Mouse (Mus musculus) lung, embryonic 16.5 days (tissue): ENCODE data around the gene Sgms1. TPM values are rescaled to one million over a fixed set of nuclear protein-coding genes. Genes with fewer than 3 reads are reported as not detected.

Experiments used
- ATAC-seq: fragments of 200-750 bp; cut with Nextera tagmentation; 2 replicates; pipeline ENCODE4 v1.8.0; 2017; ENCODE audit warnings: low read depth, mild to moderate bottlenecking, moderate library complexity
- H3K27ac ChIP-seq: fragments of 300-500 bp; sonication (generic); 2 replicates; pipeline ENCODE4 v1.5.1; 2014; ENCODE audit warnings: mild to moderate bottlenecking, control low read depth, low read length
- H3K27me3 ChIP-seq: fragments of 300-500 bp; sonication (generic); 2 replicates; pipeline ENCODE4 v1.6.1; 2014; ENCODE audit warnings: low read depth, low read length, mixed read lengths; ENCODE audit not compliant: control insufficient read depth, insufficient read depth
- H3K36me3 ChIP-seq: fragments of 300-500 bp; sonication (generic); 2 replicates; pipeline ENCODE4 v1.6.1; 2014; ENCODE audit warnings: low read length; ENCODE audit not compliant: control insufficient read depth, insufficient read depth
- H3K4me1 ChIP-seq: fragments of 300-500 bp; sonication (generic); replicated peaks from 2 replicates; pipeline ENCODE4 v1.6.1; 2014; ENCODE audit warnings: low read length, mixed read lengths; ENCODE audit not compliant: control insufficient read depth, insufficient read depth
- H3K4me2 ChIP-seq: fragments of 300-500 bp; sonication (generic); 2 replicates; pipeline ENCODE4 v1.6.1; 2014; ENCODE audit warnings: low read depth, low read length, control low read depth
- H3K4me3 ChIP-seq: fragments of 300-500 bp; sonication (generic); 2 replicates; pipeline ENCODE4 v1.5.1; 2014; ENCODE audit warnings: mild to moderate bottlenecking, low read length, control low read depth
- H3K9ac ChIP-seq: fragments of 300-500 bp; sonication (generic); 2 replicates; pipeline ENCODE4 v1.6.1; 2014; ENCODE audit warnings: low read length, control low read depth
- H3K9me3 ChIP-seq: fragments of 300-500 bp; sonication (generic); 2 replicates; pipeline ENCODE4 v1.6.1; 2016; ENCODE audit warnings: low read length; ENCODE audit not compliant: control insufficient read depth
- whole genome bisulfite sequencing: fragments of 180-500 bp; shearing (Covaris S2); extraction: QIAGEN DNeasy Blood & Tissue Kit; methylation state at CpG from one replicate; pipeline ENCODE4 v1.1.7; 2014; 5-methylcytosine and 5-hydroxymethylcytosine counted together
- polyA plus RNA-seq: library from polyadenylated mRNA; unstranded; fragments of >200 nt; fragmentation: Nextera tagmentation; extraction: Ambion mirVana; gene quantifications from 2 replicates; pipeline ENCODE4 v1.2.1, GENCODE M21; 2015

The Sgms1 gene
- polyA plus RNA-seq, 1 experiment from 2014 or later: 63.3 TPM

- Histone ChIP-seq H3K36me3 (no peaks in the 10 kb centered on the region), H3K27me3 (no peaks in the 10 kb centered on the region), H3K4me2 (no peak overlapping the region), H3K4me1 (0 out of 2 replicates have a peak, but pooled peaks cover 3% of the 10 kb centered on the region), H3K27ac (no peak overlapping the region), H3K9ac (no peak overlapping the region), H3K4me3 (no peak overlapping the region), H3K9me3 (no peaks in the 10 kb centered on the region)
- ATAC-seq: no peak
- 85% methylated on average over 5 of the region's 5 CpGs for WGBS
Measured at GRCm38 (mm10) chr19:32230301-32230700, 159.2 kb downstream of the Sgms1 start.

GRCm38 (mm10) chr19:32229776-32230175, 159.7 kb downstream of the Sgms1 start:
- H3K27ac ChIP-seq: no peak overlapping the region
- H3K36me3 ChIP-seq: no peaks in the 10 kb centered on the region
- H3K9me3 ChIP-seq: no peaks in the 10 kb centered on the region
- ATAC-seq: no peak
- no peak overlapping the region for H3K4me2 ChIP-seq
- WGBS: 91% methylated on average over 5 of the region's 5 CpGs
- H3K4me3 ChIP-seq: no peak overlapping the region
- no peak overlapping the region for H3K9ac ChIP-seq
- H3K4me1 ChIP-seq: peaks cover 8% of the 10 kb centered on the region; the same call in 1 of the 2 replicates
- H3K27me3 ChIP-seq: no peaks in the 10 kb centered on the region

- no peaks in the 10 kb centered on the region for H3K27me3 ChIP-seq
- no peaks in the 10 kb centered on the region for H3K9me3 ChIP-seq
- no peak overlapping the region for H3K9ac ChIP-seq
- no peak for ATAC-seq
- H3K4me1 ChIP-seq: peaks cover 8% of the 10 kb centered on the region; the same call in 1 of the 2 replicates
- H3K36me3 ChIP-seq: 0 out of 2 replicates have a peak, but pooled peaks cover 2% of the 10 kb centered on the region
- H3K4me3 ChIP-seq: no peak overlapping the region
- WGBS: 85% methylated on average over 2 of the region's 2 CpGs
- no peak overlapping the region for H3K4me2 ChIP-seq
- H3K27ac ChIP-seq: no peak overlapping the region
Measured at GRCm38 (mm10) chr19:32227175-32227574, 162.3 kb downstream of the Sgms1 start.

GRCm38 (mm10) chr19:32225097-32225490, 164.4 kb downstream of the Sgms1 start:
- 0 out of 2 replicates have a peak, but pooled peaks cover 2% of the 10 kb centered on the region for H3K36me3 ChIP-seq
- no peak overlapping the region for H3K9ac ChIP-seq
- H3K4me2 ChIP-seq: no peak overlapping the region
- no peaks in the 10 kb centered on the region for H3K27me3 ChIP-seq
- H3K4me1 ChIP-seq: peaks cover 6% of the 10 kb centered on the region; the same call in 1 of the 2 replicates
- 63% methylated on average over 9 of the region's 9 CpGs for WGBS
- ATAC-seq: no peak
- no peaks in the 10 kb centered on the region for H3K9me3 ChIP-seq
- H3K4me3 ChIP-seq: no peak overlapping the region
- H3K27ac ChIP-seq: no peak overlapping the region

DNA sequence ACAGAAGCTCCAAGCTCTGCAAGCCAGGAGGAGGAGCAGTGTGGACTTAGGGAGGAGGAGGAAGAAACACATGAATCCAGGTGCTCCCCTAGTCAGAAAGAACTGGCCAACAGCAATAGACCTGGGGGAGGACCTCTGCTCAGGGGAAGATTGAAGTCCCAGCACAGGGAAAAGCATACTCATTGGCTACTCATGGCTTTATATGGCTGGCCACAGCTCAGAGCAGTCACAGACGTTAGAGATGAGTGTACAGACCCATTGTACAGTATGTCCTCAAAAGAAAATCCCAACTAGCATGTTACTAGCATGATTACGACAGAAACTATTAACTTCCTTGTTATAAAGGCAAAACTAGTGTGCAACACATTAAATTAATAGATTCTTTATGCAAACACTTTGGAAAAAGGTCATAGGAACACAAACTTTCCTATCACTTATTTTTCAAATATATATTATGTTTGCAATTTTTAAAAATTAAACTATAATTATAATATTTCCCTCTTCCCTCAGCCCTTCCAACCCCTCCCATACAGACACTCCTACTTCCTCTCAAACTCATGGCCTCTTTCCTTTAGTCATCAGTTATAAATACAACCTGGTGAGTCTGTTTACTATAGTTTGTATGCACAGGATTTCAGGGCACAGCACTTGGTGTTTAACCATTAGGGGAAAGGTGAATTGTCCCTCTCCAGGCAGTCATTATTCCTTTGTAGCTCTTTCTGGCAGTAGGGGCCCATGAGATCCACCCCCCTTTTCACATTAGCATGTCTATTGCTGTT, 165.0 kb downstream of the Sgms1 start:
- Histone ChIP-seq H3K4me3 (no peak overlapping the region), H3K27me3 (no peaks in the 10 kb centered on the region), H3K36me3 (0 out of 2 replicates have a peak, but pooled peaks cover 2% of the 10 kb centered on the region), H3K27ac (no peak overlapping the region), H3K9ac (no peak overlapping the region), H3K4me2 (no peak overlapping the region), H3K9me3 (no peaks in the 10 kb centered on the region), H3K4me1 (peaks cover 6% of the 10 kb centered on the region; the same call in 1 of the 2 replicates)
- 86% methylated on average over 2 of the region's 2 CpGs for WGBS
- peak; percentile 38; the same call in 1 of the 2 replicates for ATAC-seq

- Histone ChIP-seq H3K9ac (no peak overlapping the region), H3K4me1 (peaks cover 6% of the 10 kb centered on the region; the same call in 1 of the 2 replicates), H3K27me3 (no peaks in the 10 kb centered on the region), H3K27ac (no peak overlapping the region), H3K4me3 (no peak overlapping the region), H3K36me3 (0 out of 2 replicates have a peak, but pooled peaks cover 2% of the 10 kb centered on the region), H3K9me3 (no peaks in the 10 kb centered on the region), H3K4me2 (no peak overlapping the region)
- 73% methylated on average over 3 of the region's 3 CpGs for WGBS
- no peak for ATAC-seq
Measured at GRCm38 (mm10) chr19:32223751-32224174, 165.8 kb downstream of the Sgms1 start.

GRCm38 (mm10) chr19:32222083-32222482, 167.4 kb downstream of the Sgms1 start:
- H3K9me3 ChIP-seq: no peaks in the 10 kb centered on the region
- 0 out of 2 replicates have a peak, but pooled peaks cover 2% of the 10 kb centered on the region for H3K36me3 ChIP-seq
- no peak overlapping the region for H3K27ac ChIP-seq
- H3K4me1 ChIP-seq: peaks cover 6% of the 10 kb centered on the region; the same call in 1 of the 2 replicates
- H3K27me3 ChIP-seq: no peaks in the 10 kb centered on the region
- 92% methylated on average over 11 of the region's 11 CpGs for WGBS
- no peak overlapping the region for H3K4me2 ChIP-seq
- ATAC-seq: no peak
- no peak overlapping the region for H3K9ac ChIP-seq
- H3K4me3 ChIP-seq: no peak overlapping the region

DNA sequence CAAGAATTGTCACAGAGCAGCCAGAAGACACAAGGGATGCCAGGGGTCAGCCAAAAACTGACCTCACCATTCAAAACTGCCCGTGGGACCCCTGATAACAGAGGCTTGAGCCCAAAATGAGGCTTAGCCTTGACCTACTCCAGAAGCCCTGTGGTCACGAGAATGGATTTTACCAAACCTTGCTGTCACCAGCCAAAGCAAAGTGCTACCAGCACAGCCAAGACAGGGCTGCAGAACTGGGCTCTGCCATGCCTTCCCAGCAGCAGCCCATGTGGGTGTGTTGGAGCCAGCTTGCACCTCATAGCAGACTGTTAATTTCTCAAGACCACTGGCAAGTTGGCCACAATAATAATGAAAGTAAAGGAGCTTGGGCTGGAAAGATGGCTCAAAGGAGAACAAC, 168.5 kb downstream of the Sgms1 start:
- no peaks in the 10 kb centered on the region for H3K27me3 ChIP-seq
- 73% methylated on average over 2 of the region's 2 CpGs for WGBS
- no peak for ATAC-seq

DNA sequence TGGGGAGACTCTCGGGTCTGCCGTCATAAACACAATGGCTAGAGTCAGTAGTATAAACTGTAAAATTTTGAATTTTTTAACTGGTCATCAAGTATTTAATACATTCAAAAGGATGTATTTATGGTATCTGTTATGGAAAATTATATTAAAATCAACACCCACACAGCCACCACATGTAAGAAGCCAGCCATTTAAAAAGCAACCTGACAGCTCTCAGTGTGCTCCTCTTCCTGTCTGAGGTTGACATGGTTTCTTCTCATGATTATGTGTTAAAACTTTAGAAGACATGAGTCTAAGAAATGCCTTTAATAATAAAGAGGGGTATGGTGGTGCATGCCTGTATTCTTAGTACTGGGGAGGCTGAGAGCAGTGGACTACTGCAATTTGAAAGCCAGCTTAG, 172.8 kb downstream of the Sgms1 start:
- H3K4me2 ChIP-seq: no peak overlapping the region
- H3K36me3 ChIP-seq: no peaks in the 10 kb centered on the region
- H3K4me1 ChIP-seq: no peaks in the 10 kb centered on the region
- WGBS: 92% methylated on average over 2 of the region's 2 CpGs
- no peaks in the 10 kb centered on the region for H3K27me3 ChIP-seq
- no peak overlapping the region for H3K9ac ChIP-seq
- ATAC-seq: no peak
- H3K4me3 ChIP-seq: no peak overlapping the region
- H3K27ac ChIP-seq: no peak overlapping the region
- H3K9me3 ChIP-seq: no peaks in the 10 kb centered on the region

More for the DNA sequence above, 168.5 kb downstream of the Sgms1 start:
- Histone ChIP-seq H3K27ac (no peak overlapping the region), H3K9ac (no peak overlapping the region), H3K36me3 (0 out of 2 replicates have a peak, but pooled peaks cover 2% of the 10 kb centered on the region), H3K4me1 (peaks cover 6% of the 10 kb centered on the region; the same call in 1 of the 2 replicates), H3K4me3 (no peak overlapping the region), H3K4me2 (no peak overlapping the region), H3K9me3 (no peaks in the 10 kb centered on the region)
